Mouse (Mus musculus) forelimb bud, embryonic 11.5 days (tissue): ENCODE results near the gene Pex6.

ENCODE experiments used
- DNase-seq: peaks from one replicate; pipeline ENCODE4 v3.0.0-alpha.2; 2012; ENCODE audit warnings: low read depth, low spot score

Pex6 gene

GRCm38 (mm10) chr17:46774131-46774472, 62.8 kb downstream of the Pex6 start:
- no peak for DNase-seq

GRCm38 (mm10) chr17:46775070-46775469, 63.8 kb downstream of the Pex6 start:
- DNase-seq, result no peak
